Mouse (Mus musculus): ENCODE results near the gene Gm1979. TPM values are rescaled to one million over a fixed set of nuclear protein-coding genes. Genes with fewer than 3 reads are reported as not detected.
"Not testable (repeated sequence)": the region's sequence is repeated elsewhere in the genome, so short reads cannot be mapped to it uniquely, and the experiment has no call there.

The Gm1979 gene
- total RNA-seq, 1 experiment, result not detected

DNA sequence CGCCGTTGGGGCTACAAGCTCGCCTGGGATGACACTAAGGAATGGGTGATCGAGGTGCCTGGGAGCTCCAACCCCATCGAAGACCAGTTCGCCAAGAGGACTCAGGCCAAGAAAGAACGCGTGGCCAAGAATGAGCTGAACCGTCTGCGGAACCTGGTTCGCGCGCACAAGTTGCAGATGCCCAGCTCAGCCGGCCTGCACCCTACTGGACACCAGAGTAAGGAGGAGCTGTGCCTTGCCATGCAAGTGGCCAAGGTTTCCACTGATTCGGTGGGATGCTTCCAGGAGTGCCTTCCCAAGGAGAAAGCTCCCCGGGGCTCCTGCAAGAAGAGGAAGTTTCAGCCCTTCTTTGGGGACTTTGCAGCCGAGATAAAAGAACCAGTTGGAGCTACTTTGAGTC is 47.5 kb downstream of the Gm1979 start:
- H3K4me1 ChIP-seq (ENCODE audit: control insufficient read depth in 2 of 2, insufficient read depth in 2 of 2, low read length in 2 of 2, poor library complexity in 1 of 2); DNase-seq (ENCODE audit: low read depth, low spot score); H3K9me3 ChIP-seq (ENCODE audit: control insufficient read depth, insufficient read depth, low read depth, low read length); in situ Hi-C loops (cut with MboI; ENCODE audit: low sequenced_read_pairs in 2 of 2, unreplicated experiment in 2 of 2); H3K27ac ChIP-seq (ENCODE audit: insufficient read depth, low read depth, low read length, poor library complexity, severe bottlenecking); H3K36me3 ChIP-seq (ENCODE audit: control insufficient read depth, insufficient read depth, low read length, poor library complexity, severe bottlenecking); H3K9ac ChIP-seq (ENCODE audit: insufficient read depth, low read depth, low read length, poor library complexity, severe bottlenecking): not testable (repeated sequence)
- peak overlapping the region in 1 of 2 experiments; percentile 47; a peak in 2 of 4 replicates for H3K4me3 ChIP-seq (ENCODE audit: insufficient read depth in 1 of 2, low read depth in 1 of 2, low read length in 2 of 2, poor library complexity in 1 of 2, severe bottlenecking in 1 of 2)

DNA sequence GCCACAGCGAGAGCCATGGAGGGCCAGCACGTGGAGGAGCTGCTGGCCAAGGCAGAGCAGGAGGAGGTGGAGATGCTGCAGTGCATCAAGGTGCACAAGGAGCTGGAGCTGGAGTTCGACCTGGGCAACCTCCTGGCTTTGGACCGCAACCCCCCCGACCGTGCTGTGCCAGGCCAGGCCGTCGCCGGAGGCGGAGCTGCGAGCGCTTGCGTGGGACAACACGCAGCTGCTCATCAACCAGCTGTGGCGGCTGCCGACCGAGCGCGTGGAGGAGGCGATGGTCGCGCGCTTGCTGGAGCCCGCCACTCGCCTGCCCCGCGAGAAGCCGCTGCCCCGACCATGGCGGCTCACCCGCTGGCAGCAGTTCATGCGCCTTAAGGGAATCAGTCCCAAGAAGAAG is 48.0 kb downstream of the Gm1979 start:
- in situ Hi-C loops (cut with MboI; ENCODE audit: low sequenced_read_pairs in 2 of 2, unreplicated experiment in 2 of 2); H3K36me3 ChIP-seq (ENCODE audit: control insufficient read depth, insufficient read depth, low read length, poor library complexity, severe bottlenecking); H3K9me3 ChIP-seq (ENCODE audit: control insufficient read depth, insufficient read depth, low read depth, low read length); H3K4me1 ChIP-seq (ENCODE audit: control insufficient read depth in 2 of 2, insufficient read depth in 2 of 2, low read length in 2 of 2, poor library complexity in 1 of 2); H3K9ac ChIP-seq (ENCODE audit: insufficient read depth, low read depth, low read length, poor library complexity, severe bottlenecking); DNase-seq (ENCODE audit: low read depth, low spot score); H3K27ac ChIP-seq (ENCODE audit: insufficient read depth, low read depth, low read length, poor library complexity, severe bottlenecking): not testable (repeated sequence)
- peak overlapping the region in 1 of 2 experiments; percentile 47; a peak in 2 of 4 replicates for H3K4me3 ChIP-seq (ENCODE audit: insufficient read depth in 1 of 2, low read depth in 1 of 2, low read length in 2 of 2, poor library complexity in 1 of 2, severe bottlenecking in 1 of 2)

DNA sequence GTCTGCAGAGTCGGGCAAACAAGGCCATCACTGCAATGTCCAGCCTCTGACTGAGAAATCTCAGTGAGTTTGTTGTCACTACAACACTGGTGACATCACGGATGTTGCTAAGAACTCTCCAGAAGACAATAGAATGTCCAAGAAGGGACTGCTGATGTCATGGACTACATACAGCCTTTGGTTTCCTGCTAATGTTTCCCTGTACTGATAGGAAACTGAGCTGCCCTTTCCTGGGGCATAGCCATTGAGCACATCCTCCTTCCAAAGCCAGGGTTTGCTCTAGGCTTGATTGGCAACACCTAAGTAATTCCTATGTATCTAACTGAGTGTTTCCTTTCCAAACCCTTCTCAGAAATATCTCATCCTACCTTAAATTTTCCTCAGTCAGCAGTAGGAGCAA is 50.3 kb downstream of the Gm1979 start, which contains the start of gene Gm21671:
Gene Gm21671, minus strand, starts transcription at position 101 of the 400 bp plus-strand sequence.
- DNase-seq (ENCODE audit: low read depth, low spot score); H3K36me3 ChIP-seq (ENCODE audit: control insufficient read depth, insufficient read depth, low read length, poor library complexity, severe bottlenecking); H3K4me3 ChIP-seq (ENCODE audit: insufficient read depth in 1 of 2, low read depth in 1 of 2, low read length in 2 of 2, poor library complexity in 1 of 2, severe bottlenecking in 1 of 2); H3K4me1 ChIP-seq (ENCODE audit: control insufficient read depth in 2 of 2, insufficient read depth in 2 of 2, low read length in 2 of 2, poor library complexity in 1 of 2); H3K27ac ChIP-seq (ENCODE audit: insufficient read depth, low read depth, low read length, poor library complexity, severe bottlenecking); H3K9ac ChIP-seq (ENCODE audit: insufficient read depth, low read depth, low read length, poor library complexity, severe bottlenecking); in situ Hi-C loops (cut with MboI; ENCODE audit: low sequenced_read_pairs in 2 of 2, unreplicated experiment in 2 of 2); H3K9me3 ChIP-seq (ENCODE audit: control insufficient read depth, insufficient read depth, low read depth, low read length): not testable (repeated sequence)

Other genes with a start within 250 kb of the Gm1979 start
- 9.0 and 9.6 TPM in 2 replicates for gene Actr3b, start 244.8 kb downstream of the Gm1979 start, total RNA-seq (2012; rRNA removed)
- gene Gm21663, start 62.4 kb downstream of the Gm1979 start, total RNA-seq (2012; rRNA removed), result not detected in 2 replicates
- not detected in 2 replicates for gene Gm21671, start 50.4 kb downstream of the Gm1979 start, total RNA-seq (2012; rRNA removed)
- not detected in 2 replicates for gene Gm21680, start 32.1 kb downstream of the Gm1979 start, total RNA-seq (2012; rRNA removed)
- 0.21 TPM in 1 of 2 replicates, not detected in the other for gene Gm21698, start 16.1 kb downstream of the Gm1979 start, total RNA-seq (2012; rRNA removed)
- not detected in 2 replicates for gene Gm5862, start 18.1 kb upstream of the Gm1979 start, total RNA-seq (2012; rRNA removed)
- gene Speer4a, start 34.8 kb upstream of the Gm1979 start, total RNA-seq (2012; rRNA removed), result not detected in 2 replicates
- not detected in 2 replicates for gene Gm7347, start 53.8 kb upstream of the Gm1979 start, total RNA-seq (2012; rRNA removed)
- not detected in 2 replicates for gene Gm10471, start 84.5 kb upstream of the Gm1979 start, total RNA-seq (2012; rRNA removed)
- gene 5031410I06Rik, start 100.6 kb upstream of the Gm1979 start, total RNA-seq (2012; rRNA removed), result 0.09 TPM in 1 of 2 replicates, not detected in the other
- gene Gm10220, start 116.6 kb upstream of the Gm1979 start, total RNA-seq (2012; rRNA removed), result not detected in 2 replicates